Mouse (Mus musculus) brain, embryonic 14.5 days (tissue): ENCODE data around the gene Ehd1.

Experiments
- CTCF ChIP-seq: fragments of 200-500 bp; IDR thresholded peaks from 2 replicates; pipeline ENCODE4 v1.5.1; 2012; ENCODE audit warnings: inconsistent platforms, mild to moderate bottlenecking, moderate library complexity, borderline replicate concordance; ENCODE audit not compliant: insufficient read depth, insufficient read length; ENCODE audit errors: extremely low read depth
- POLR2A ChIP-seq: fragments of 200-500 bp; IDR thresholded peaks from 2 replicates; pipeline ENCODE4 v1.6.1; 2012; ENCODE audit warnings: mild to moderate bottlenecking, inconsistent platforms, borderline replicate concordance; ENCODE audit not compliant: poor library complexity, insufficient read depth, insufficient read length, severe bottlenecking; ENCODE audit errors: extremely low read depth

GRCm38 (mm10) chr19:6264200-6264599 is 12.3 kb upstream of the Ehd1 start:
- TF ChIP-seq CTCF (no peak), POLR2A (no peak)
